In genomic region chr11:98320806-98321676, GRCm38 (mm10) we compare ENCODE assay signal across 14 mouse cellular contexts. TPM values are rescaled to one million over a fixed set of nuclear protein-coding genes. Genes with fewer than 3 reads are reported as not detected.
DNase-seq lines count a peak whose midpoint lies in the region; ATAC-seq and TF ChIP-seq lines count a peak whose summit lies in the region.
"Had no signal": no experiment of that assay in that cellular context is flagged by ENCODE, and none has a peak within 500 bp of the region (broad histone marks: within the 10 kb centered on the region; RNA-seq: fewer than 3 reads in every experiment).

No protein-coding gene starts in this region.

- ATAC-seq in hindbrain, embryonic 15.5 days (ENCODE audit: low FRiP score, low read depth): no peak
- ATAC-seq: lung, postnatal 0 days had no signal

- peak overlapping the region; percentile 82 for H3K27ac ChIP-seq in cortical plate, adult 2 months (ENCODE audit: insufficient read depth, low read length)
- peak overlapping the region; percentile 69 for H3K27ac ChIP-seq in hindbrain, embryonic 15.5 days (replicated peaks)
- no peak overlapping the region for H3K27ac ChIP-seq in gastrocnemius, adult 2 months
- H3K27ac ChIP-seq: limb, embryonic 12.5 days had no signal

- peak overlapping the region; percentile 39 for H3K4me2 ChIP-seq in hindbrain, embryonic 15.5 days
- H3K4me2 ChIP-seq: heart, embryonic 12.5 days; limb, embryonic 12.5 days had no signal

- no peaks in the 10 kb centered on the region for H3K9me3 ChIP-seq in E14TG2a.4 (ENCODE audit: low read length)
- no peaks in the 10 kb centered on the region for H3K9me3 ChIP-seq in hindbrain, embryonic 15.5 days
- H3K9me3 ChIP-seq: heart, embryonic 12.5 days; limb, embryonic 12.5 days had no signal

- peak; percentile 29 for DNase-seq in adrenal gland, adult 2 months
- no peak for DNase-seq in adrenal gland, postnatal 25 days
- DNase-seq in spleen, postnatal 36 days (ENCODE audit: low spot score in 2 of 2): no peak
- no peak for DNase-seq in thymus, postnatal 25 days
- no peak for DNase-seq in gastrocnemius, adult 2 months
- DNase-seq: kidney, postnatal 4 days had no signal

- TF ChIP-seq POLR2A in cortical plate, adult 2 months (IDR thresholded peaks at IDR 0.05; ENCODE audit: extremely low read depth, insufficient read depth, low read length): no peak

- H3K4me1 ChIP-seq in E14TG2a.4 (replicated peaks; ENCODE audit: low read depth, low read length): peaks cover 50% of the 10 kb centered on the region
- H3K4me1 ChIP-seq in cortical plate, adult 2 months (ENCODE audit: control insufficient read depth, insufficient read depth, low read length): peaks cover 8% of the 10 kb centered on the region
- H3K4me1 ChIP-seq in hindbrain, embryonic 15.5 days (replicated peaks): peaks cover 37% of the 10 kb centered on the region; the same call in 1 of the 2 replicates
- H3K4me1 ChIP-seq: heart, embryonic 12.5 days; limb, embryonic 12.5 days had no signal

- H3K36me3 ChIP-seq in E14TG2a.4 (ENCODE audit: insufficient read depth, low read length): no peaks in the 10 kb centered on the region
- no peaks in the 10 kb centered on the region for H3K36me3 ChIP-seq in hindbrain, embryonic 15.5 days
- H3K36me3 ChIP-seq: heart, embryonic 12.5 days; limb, embryonic 12.5 days had no signal

- 3% methylated on average over 30 of the region's 30 CpGs for WGBS in hindbrain, embryonic 15.5 days

- TF ChIP-seq CTCF in E14TG2a.4 (conservative IDR thresholded peaks at IDR 0.05; ENCODE audit: low read length): no peak
- no peak for TF ChIP-seq CTCF in cortical plate, adult 2 months (IDR thresholded peaks at IDR 0.05; ENCODE audit: extremely low read depth, insufficient read depth, low read length)
- TF ChIP-seq CTCF in gastrocnemius, adult 2 months (IDR thresholded peaks at IDR 0.05): no peak

- H3K27me3 ChIP-seq in E14TG2a.4 (ENCODE audit: insufficient read depth, low read length): peaks cover 100% of the 10 kb centered on the region
- H3K27me3 ChIP-seq in hindbrain, embryonic 15.5 days: peaks cover 88% of the 10 kb centered on the region

- peak overlapping the region; percentile 46 for H3K4me3 ChIP-seq in E14TG2a.4 (replicated peaks; ENCODE audit: low read length)
- peak overlapping the region; percentile 30 for H3K4me3 ChIP-seq in cortical plate, adult 2 months (ENCODE audit: insufficient read depth, low read length)
- 0 out of 2 replicates have a peak overlapping the region, but pooled peaks have one; percentile 3 for H3K4me3 ChIP-seq in hindbrain, embryonic 15.5 days
- no peak overlapping the region for H3K4me3 ChIP-seq in gastrocnemius, adult 2 months
- H3K4me3 ChIP-seq: heart, embryonic 12.5 days; limb, embryonic 12.5 days had no signal

- no peak overlapping the region; the same call in 1 of the 2 replicates for H3K9ac ChIP-seq in hindbrain, embryonic 15.5 days
- H3K9ac ChIP-seq: heart, embryonic 12.5 days; limb, embryonic 12.5 days had no signal

- intact Hi-C loops in gastrocnemius, adult 2 months (cut with DNase I): no loop called here

RNA-seq across cellular contexts. Expression of gene Neurod2, which starts 8.4 kb away (rescaled TPM):
- total RNA-seq in adrenal gland, adult 2 months (2021): not detected
- polyA plus RNA-seq in adrenal gland, adult 2 months (2012; rRNA removed): not detected in 2 replicates
- total RNA-seq in adrenal gland, postnatal 25 days (2021): not detected in 2 replicates
- 45.0 and 57.2 TPM in 2 replicates for polyA plus RNA-seq in cortical plate, adult 2 months (2012; rRNA removed)
- polyA plus RNA-seq in hindbrain, embryonic 15.5 days (2015; fragmentation: Nextera tagmentation; extraction: Ambion mirVana): 20.9 and 28.6 TPM in 2 replicates
- total RNA-seq in gastrocnemius, adult 2 months (2021): not detected
- total RNA-seq: MEL had no signal
- polyA plus RNA-seq: heart, embryonic 12.5 days; lung, postnatal 0 days; thymus, postnatal 0 days had no signal

RNA-seq across cellular contexts. Expression of gene Ppp1r1b, which starts 27.2 kb away (rescaled TPM):
- total RNA-seq in adrenal gland, adult 2 months (2021): under 1 TPM; 0.17 to 0.55 TPM
- 0.22 and 0.37 TPM in 2 replicates for polyA plus RNA-seq in adrenal gland, adult 2 months (2012; rRNA removed)
- total RNA-seq in adrenal gland, postnatal 25 days (2021): 0.24 TPM in 1 of 2 replicates, not detected in the other
- 127 and 322 TPM in 2 replicates for polyA plus RNA-seq in cortical plate, adult 2 months (2012; rRNA removed)
- 6.1 and 6.9 TPM in 2 replicates for polyA plus RNA-seq in hindbrain, embryonic 15.5 days (2015; fragmentation: Nextera tagmentation; extraction: Ambion mirVana)
- not detected for total RNA-seq in gastrocnemius, adult 2 months (2021)

RNA-seq across cellular contexts. Expression of gene Stard3, which starts 37.1 kb away (rescaled TPM):
- total RNA-seq in adrenal gland, adult 2 months (2021): 10 to 100 TPM; 20.8 to 23.5 TPM
- polyA plus RNA-seq in adrenal gland, adult 2 months (2012; rRNA removed): 65.3 and 67.8 TPM in 2 replicates
- total RNA-seq in adrenal gland, postnatal 25 days (2021): 23.6 and 23.9 TPM in 2 replicates
- polyA plus RNA-seq in cortical plate, adult 2 months (2012; rRNA removed): 63.2 and 70.8 TPM in 2 replicates
- 36.5 and 40.3 TPM in 2 replicates for polyA plus RNA-seq in hindbrain, embryonic 15.5 days (2015; fragmentation: Nextera tagmentation; extraction: Ambion mirVana)
- 10 to 100 TPM; 11.8 to 12.1 TPM for total RNA-seq in gastrocnemius, adult 2 months (2021)
